Mouse (Mus musculus) megakaryocyte, embryonic 14.5 days (primary cell): ENCODE data around the gene Slc19a2. TPM values are rescaled to one million over a fixed set of nuclear protein-coding genes. Genes with fewer than 3 reads are reported as not detected.

Experiments used
- H3K27me3 ChIP-seq: replicated peaks from 2 replicates; pipeline ENCODE3; 2012; ENCODE audit warnings: inconsistent platforms
- H3K36me3 ChIP-seq: replicated peaks from 2 replicates; pipeline ENCODE3; 2012; ENCODE audit warnings: low read length, inconsistent platforms, mixed read lengths
- H3K4me1 ChIP-seq: 2 replicates; pipeline ENCODE4 v1.6.1; 2012; ENCODE audit warnings: inconsistent platforms
- H3K4me3 ChIP-seq: replicated peaks from 2 replicates; pipeline ENCODE3; 2012; ENCODE audit warnings: moderate library complexity, mild to moderate bottlenecking, inconsistent platforms
- H3K9me3 ChIP-seq: 2 replicates; pipeline ENCODE4 v1.6.1; 2012; ENCODE audit warnings: inconsistent platforms
- FLI1 ChIP-seq: IDR thresholded peaks from 2 replicates; pipeline ENCODE4 v1.6.1; 2012; ENCODE audit warnings: low read length, inconsistent platforms, mixed read lengths
- GATA1 ChIP-seq: IDR thresholded peaks from 3 replicates; pipeline ENCODE4 v1.6.1; 2012; ENCODE audit warnings: mixed read lengths, low read length, inconsistent platforms, borderline replicate concordance
- polyA plus RNA-seq: library from polyadenylated mRNA; stranded (reverse); fragments of >175 nt; gene quantifications from 2 replicates; pipeline ENCODE4 v1.2.3, GENCODE M21; 2012; ENCODE audit warnings: low replicate concordance; ENCODE audit not compliant: insufficient read depth

The Slc19a2 gene
- 7.3 and 23.4 TPM in 2 replicates for polyA plus RNA-seq

- peaks cover 5% of the 10 kb centered on the region for H3K36me3 ChIP-seq
- H3K27me3 ChIP-seq, result no peaks in the 10 kb centered on the region
- no peak for TF ChIP-seq FLI1
- peak within 1 kb of the TSS; percentile 98 for H3K4me3 ChIP-seq
- H3K9me3 ChIP-seq, result no peaks in the 10 kb centered on the region
- H3K4me1 ChIP-seq, result peaks cover 52% of the 10 kb centered on the region
These were observed at the start of gene Slc19a2 for GRCm38 (mm10) chr1:164248465-164249331. TSS of gene Slc19a2 (plus strand) at chr1:164249046.

GRCm38 (mm10) chr1:164199551-164199950 is 49.3 kb upstream of the Slc19a2 start:
- TF ChIP-seq FLI1 (no peak), GATA1 (no peak)
- peaks cover 8% of the 10 kb centered on the region for H3K4me1 ChIP-seq
- peaks cover 93% of the 10 kb centered on the region for H3K36me3 ChIP-seq
- H3K4me3 ChIP-seq, result no peak overlapping the region
- no peaks in the 10 kb centered on the region for H3K9me3 ChIP-seq
- H3K27me3 ChIP-seq, result no peaks in the 10 kb centered on the region

GRCm38 (mm10) chr1:164208437-164208836 is 40.4 kb upstream of the Slc19a2 start:
- no peaks in the 10 kb centered on the region for H3K27me3 ChIP-seq
- TF ChIP-seq GATA1, result no peak
- no peak for TF ChIP-seq FLI1
- no peaks in the 10 kb centered on the region for H3K9me3 ChIP-seq
- no peaks in the 10 kb centered on the region for H3K4me1 ChIP-seq
- H3K4me3 ChIP-seq, result no peak overlapping the region
- H3K36me3 ChIP-seq, result peaks cover 97% of the 10 kb centered on the region

- no peak overlapping the region for H3K4me3 ChIP-seq
- no peaks in the 10 kb centered on the region for H3K9me3 ChIP-seq
- TF ChIP-seq FLI1 (no peak), GATA1 (no peak)
- no peaks in the 10 kb centered on the region for H3K27me3 ChIP-seq
- peaks cover 97% of the 10 kb centered on the region for H3K36me3 ChIP-seq
- H3K4me1 ChIP-seq, result no peaks in the 10 kb centered on the region
These were observed 37.9 kb upstream of the Slc19a2 start for GRCm38 (mm10) chr1:164210899-164211298.

GRCm38 (mm10) chr1:164212686-164213085 is 36.2 kb upstream of the Slc19a2 start:
- H3K4me3 ChIP-seq, result no peak overlapping the region
- H3K9me3 ChIP-seq, result no peaks in the 10 kb centered on the region
- H3K36me3 ChIP-seq, result peaks cover 96% of the 10 kb centered on the region
- TF ChIP-seq FLI1 (no peak), GATA1 (no peak)
- peaks cover 2% of the 10 kb centered on the region; the same call in 1 of the 2 replicates for H3K4me1 ChIP-seq
- H3K27me3 ChIP-seq, result no peaks in the 10 kb centered on the region

- Histone ChIP-seq H3K4me1 (peaks cover 6% of the 10 kb centered on the region; the same call in 1 of the 2 replicates), H3K36me3 (peaks cover 91% of the 10 kb centered on the region), H3K4me3 (no peak overlapping the region), H3K9me3 (no peaks in the 10 kb centered on the region), H3K27me3 (no peaks in the 10 kb centered on the region)
- TF ChIP-seq GATA1 (no peak), FLI1 (no peak)
These were observed 34.7 kb upstream of the Slc19a2 start for GRCm38 (mm10) chr1:164214190-164214589.

GRCm38 (mm10) chr1:164215097-164215496 is 33.7 kb upstream of the Slc19a2 start:
- Histone ChIP-seq H3K4me3 (no peak overlapping the region), H3K27me3 (no peaks in the 10 kb centered on the region), H3K9me3 (no peaks in the 10 kb centered on the region), H3K36me3 (peaks cover 88% of the 10 kb centered on the region), H3K4me1 (peaks cover 6% of the 10 kb centered on the region; the same call in 1 of the 2 replicates)
- TF ChIP-seq GATA1, result no peak
- no peak for TF ChIP-seq FLI1

- TF ChIP-seq GATA1 (no peak), FLI1 (no peak)
- Histone ChIP-seq H3K4me3 (no peak overlapping the region), H3K36me3 (peaks cover 88% of the 10 kb centered on the region)
These were observed 33.3 kb upstream of the Slc19a2 start for GRCm38 (mm10) chr1:164215540-164215939.

GRCm38 (mm10) chr1:164217791-164218685 is 30.8 kb upstream of the Slc19a2 start:
- H3K4me3 ChIP-seq, result no peak overlapping the region
- no peaks in the 10 kb centered on the region for H3K27me3 ChIP-seq
- TF ChIP-seq GATA1 (no peak), FLI1 (no peak)
- H3K4me1 ChIP-seq, result peaks cover 6% of the 10 kb centered on the region; the same call in 1 of the 2 replicates
- H3K9me3 ChIP-seq, result no peaks in the 10 kb centered on the region
- H3K36me3 ChIP-seq, result peaks cover 64% of the 10 kb centered on the region

More at GRCm38 (mm10) chr1:164215540-164215939, 33.3 kb upstream of the Slc19a2 start:
- Histone ChIP-seq H3K9me3 (no peaks in the 10 kb centered on the region), H3K4me1 (peaks cover 6% of the 10 kb centered on the region; the same call in 1 of the 2 replicates), H3K27me3 (no peaks in the 10 kb centered on the region)

- Histone ChIP-seq H3K27me3 (no peaks in the 10 kb centered on the region), H3K4me1 (peaks cover 6% of the 10 kb centered on the region; the same call in 1 of the 2 replicates), H3K9me3 (no peaks in the 10 kb centered on the region), H3K36me3 (peaks cover 42% of the 10 kb centered on the region), H3K4me3 (no peak overlapping the region)
- TF ChIP-seq GATA1 (no peak), FLI1 (no peak)
These were observed 28.6 kb upstream of the Slc19a2 start for GRCm38 (mm10) chr1:164220261-164220660.
